Comparison of ENCODE assay signal across 8 mouse cellular contexts in the genomic region with DNA sequence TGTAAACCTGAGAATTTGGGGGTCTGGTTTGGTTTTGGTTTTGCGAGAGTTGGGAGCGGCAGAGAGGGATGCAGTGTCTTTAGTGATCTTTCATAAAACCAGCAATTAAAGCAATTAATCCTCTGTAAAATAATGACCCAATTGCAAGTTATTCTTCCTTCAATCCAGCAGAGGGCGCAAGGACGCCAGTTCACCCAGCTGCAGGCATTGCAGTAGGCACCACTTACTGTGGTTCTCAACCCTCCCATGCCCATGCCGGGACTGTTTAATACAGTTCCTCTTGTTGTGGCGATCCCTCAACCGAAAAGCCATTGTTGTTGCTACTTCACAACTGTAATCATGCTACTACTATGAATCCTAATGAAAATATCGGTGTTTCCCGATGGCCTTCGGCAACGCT.
DNase-seq lines count a peak whose midpoint lies in the region; ATAC-seq lines count a peak whose summit lies in the region.

No protein-coding gene starts in this region.

- H3K4me3 ChIP-seq in embryonic facial prominence, embryonic 14.5 days (ENCODE audit: low read depth, low read length) = no peak overlapping the region
- H3K4me3 ChIP-seq in hindbrain, embryonic 16.5 days (ENCODE audit: low read length) = no peak overlapping the region
- no peak overlapping the region for H3K4me3 ChIP-seq in neural tube, embryonic 15.5 days (replicated peaks)

- peak; percentile 67 for ATAC-seq in embryonic facial prominence, embryonic 14.5 days (ENCODE audit: low read depth)
- peak; percentile 69 for ATAC-seq in hindbrain, embryonic 16.5 days
- ATAC-seq in neural tube, embryonic 15.5 days (ENCODE audit: low FRiP score) = peak; percentile 75

- 0 out of 2 replicates have a peak, but pooled peaks cover 10% of the 10 kb centered on the region for H3K36me3 ChIP-seq in embryonic facial prominence, embryonic 14.5 days (ENCODE audit: control insufficient read depth, insufficient read depth, low read length)
- H3K36me3 ChIP-seq in hindbrain, embryonic 16.5 days (ENCODE audit: control insufficient read depth, insufficient read depth, low read length) = peaks cover 16% of the 10 kb centered on the region
- H3K36me3 ChIP-seq in neural tube, embryonic 15.5 days = peaks cover 22% of the 10 kb centered on the region

- no peaks in the 10 kb centered on the region for H3K27me3 ChIP-seq in embryonic facial prominence, embryonic 14.5 days (replicated peaks; ENCODE audit: control insufficient read depth, insufficient read depth, low read length)
- no peaks in the 10 kb centered on the region for H3K27me3 ChIP-seq in hindbrain, embryonic 16.5 days (replicated peaks; ENCODE audit: control insufficient read depth, insufficient read depth, low read length)
- H3K27me3 ChIP-seq in neural tube, embryonic 15.5 days (replicated peaks) = no peaks in the 10 kb centered on the region

- no peak overlapping the region for H3K9ac ChIP-seq in embryonic facial prominence, embryonic 14.5 days (ENCODE audit: low read depth, low read length)
- H3K9ac ChIP-seq in hindbrain, embryonic 16.5 days (ENCODE audit: low read depth, low read length) = no peak overlapping the region
- no peak overlapping the region for H3K9ac ChIP-seq in neural tube, embryonic 15.5 days (replicated peaks)

- no peak overlapping the region for H3K4me2 ChIP-seq in embryonic facial prominence, embryonic 14.5 days (ENCODE audit: low read depth, low read length)
- H3K4me2 ChIP-seq in hindbrain, embryonic 16.5 days (ENCODE audit: low read length) = no peak overlapping the region
- H3K4me2 ChIP-seq in neural tube, embryonic 15.5 days = no peak overlapping the region

- no peaks in the 10 kb centered on the region for H3K9me3 ChIP-seq in embryonic facial prominence, embryonic 14.5 days (ENCODE audit: control insufficient read depth, low read length)
- H3K9me3 ChIP-seq in hindbrain, embryonic 16.5 days (ENCODE audit: control insufficient read depth, low read length) = no peaks in the 10 kb centered on the region
- H3K9me3 ChIP-seq in neural tube, embryonic 15.5 days (replicated peaks) = no peaks in the 10 kb centered on the region

- 53% methylated on average over 11 of the region's 11 CpGs for WGBS in embryonic facial prominence, embryonic 14.5 days
- 51% methylated on average over 11 of the region's 11 CpGs for WGBS in hindbrain, embryonic 16.5 days
- WGBS in neural tube, embryonic 15.5 days = 27% methylated on average over 11 of the region's 11 CpGs

- peak; percentile 66 for DNase-seq in A20 (ENCODE audit: low read depth, low spot score)
- peak; percentile 77 for DNase-seq in CD4-positive, CD25-positive, alpha-beta regulatory T cell, adult 2 months (ENCODE audit: low read depth, low spot score)
- peak; percentile 90 for DNase-seq in brain, adult 2 months (ENCODE audit: low read depth, low spot score)
- peak; percentile 69 for DNase-seq in embryonic facial prominence, embryonic 14.5 days (ENCODE audit: low spot score)
- peak; percentile 17 to 30 for DNase-seq in lung, adult 18-20 months
- DNase-seq in frontal cortex, postnatal 14 days (ENCODE audit: low spot score in 2 of 2) = no peak

- H3K27ac ChIP-seq in embryonic facial prominence, embryonic 14.5 days (replicated peaks; ENCODE audit: low read depth, low read length) = no peak overlapping the region
- no peak overlapping the region for H3K27ac ChIP-seq in hindbrain, embryonic 16.5 days (ENCODE audit: low read depth, low read length)
- no peak overlapping the region for H3K27ac ChIP-seq in neural tube, embryonic 15.5 days (replicated peaks)

- no peaks in the 10 kb centered on the region for H3K4me1 ChIP-seq in embryonic facial prominence, embryonic 14.5 days (ENCODE audit: control insufficient read depth, insufficient read depth, low read length)
- H3K4me1 ChIP-seq in hindbrain, embryonic 16.5 days (ENCODE audit: control insufficient read depth, insufficient read depth, low read depth, low read length) = no peaks in the 10 kb centered on the region; the same call in 1 of the 2 replicates
- H3K4me1 ChIP-seq in neural tube, embryonic 15.5 days = peaks cover 5% of the 10 kb centered on the region; the same call in 1 of the 2 replicates

Comparison
In these comparisons a context has a peak if more than half of its experiments do, and no peak if none do; other contexts are left out.
1. DNase-seq: peak in A20 (single experiment), CD4-positive, CD25-positive, alpha-beta regulatory T cell, adult 2 months (single experiment), brain, adult 2 months (single experiment), embryonic facial prominence, embryonic 14.5 days (single experiment) and lung, adult 18-20 months (2 of 2); none in frontal cortex, postnatal 14 days (0 of 2).
2. Peak in every context shown above with its lines, with median percentiles within 50 percentile points of each other: ATAC-seq.